In the genomic region with DNA sequence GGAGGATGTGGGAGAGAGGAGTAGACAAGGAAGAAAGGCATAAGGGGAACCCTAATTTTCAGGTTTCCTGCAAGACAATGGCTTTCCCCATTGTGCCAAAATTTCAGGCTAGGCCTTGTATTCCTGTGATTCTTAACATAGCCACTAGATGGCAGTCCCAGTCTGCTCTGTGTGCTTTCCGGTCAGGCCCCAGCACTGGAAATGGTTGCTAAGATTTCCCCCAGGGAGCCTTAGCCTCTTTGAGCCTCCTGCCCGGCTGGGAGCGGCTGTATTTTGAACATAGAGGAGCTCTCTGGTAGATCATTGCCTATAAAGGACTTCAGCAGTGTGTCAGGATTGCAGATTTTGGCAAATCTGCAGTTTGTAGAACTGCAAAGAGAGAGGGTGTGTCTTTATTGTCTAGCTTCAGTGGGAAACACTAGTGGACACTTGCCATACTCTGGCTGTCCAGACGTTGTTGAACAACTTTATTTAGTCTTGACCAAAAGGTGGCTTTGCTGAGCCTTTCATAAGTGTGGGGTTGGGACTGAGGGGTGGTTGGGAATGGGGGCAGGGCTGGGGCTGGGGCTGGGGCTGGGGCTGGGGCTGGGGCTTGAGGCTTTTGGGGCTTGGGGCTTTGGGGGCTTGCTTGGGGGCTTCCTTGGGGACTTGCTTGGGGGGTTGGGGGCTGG, we compare ENCODE assay signal across 8 mouse cellular contexts. TPM values are rescaled to one million over a fixed set of nuclear protein-coding genes. Genes with fewer than 3 reads are reported as not detected.
DNase-seq lines count a peak whose midpoint lies in the region; ATAC-seq and TF ChIP-seq lines count a peak whose summit lies in the region.

No protein-coding gene starts in this region.

- peak; percentile 36; the same call in 1 of the 2 replicates for TF ChIP-seq CTCF in olfactory bulb, adult 2 months (IDR thresholded peaks at IDR 0.05; ENCODE audit: insufficient read depth, low read depth, low read length)

- H3K4me2 ChIP-seq in forebrain, embryonic 11.5 days (ENCODE audit: low read depth, low read length, severe bottlenecking): no peak overlapping the region
- no peak overlapping the region for H3K4me2 ChIP-seq in lung, embryonic 15.5 days

- no peak for TF ChIP-seq POLR2A in olfactory bulb, adult 2 months (IDR thresholded peaks at IDR 0.05; ENCODE audit: insufficient read depth, low read depth, low read length)

- peak; percentile 86 for DNase-seq in MN1 (ENCODE audit: low spot score)
- peak; percentile 45 for DNase-seq in c-Kit-positive CD71-negative TER-119-negative erythroid progenitor cells, embryonic 14.5 days (ENCODE audit: low read depth)
- DNase-seq in forebrain, embryonic 11.5 days (ENCODE audit: low spot score): peak; percentile 76
- peak; percentile 20 for DNase-seq in heart, postnatal 25 days (ENCODE audit: low spot score)
- peak; percentile 61 to 65 for DNase-seq in kidney, postnatal 36 days

- H3K27me3 ChIP-seq in forebrain, embryonic 11.5 days (ENCODE audit: control insufficient read depth, insufficient read depth, low read length): no peaks in the 10 kb centered on the region
- no peaks in the 10 kb centered on the region; the same call in 1 of the 2 replicates for H3K27me3 ChIP-seq in lung, embryonic 15.5 days

- 0 out of 2 replicates have a peak, but pooled peaks cover 2% of the 10 kb centered on the region for H3K4me1 ChIP-seq in forebrain, embryonic 11.5 days (replicated peaks; ENCODE audit: control insufficient read depth, insufficient read depth, low read length)
- H3K4me1 ChIP-seq in lung, embryonic 15.5 days: peaks cover 3% of the 10 kb centered on the region; the same call in 1 of the 2 replicates
- H3K4me1 ChIP-seq in olfactory bulb, adult 2 months (ENCODE audit: control insufficient read depth, insufficient read depth, low read length): peaks cover 6% of the 10 kb centered on the region; the same call in 1 of the 2 replicates

- no peak overlapping the region for H3K4me3 ChIP-seq in forebrain, embryonic 11.5 days (ENCODE audit: low read depth, low read length)
- H3K4me3 ChIP-seq in lung, embryonic 15.5 days: no peak overlapping the region
- no peak overlapping the region for H3K4me3 ChIP-seq in olfactory bulb, adult 2 months (ENCODE audit: insufficient read depth, low read depth, low read length)

- intact Hi-C loops in heart, postnatal 25 days (cut with DNase I): loop anchor here (1.0 to 2.0 kb wide), 2 partner anchors 678 to 945 kb away; no protein-coding TSS in a partner anchor

- H3K9me3 ChIP-seq in forebrain, embryonic 11.5 days (ENCODE audit: control insufficient read depth, low read length): no peaks in the 10 kb centered on the region
- H3K9me3 ChIP-seq in lung, embryonic 15.5 days: no peaks in the 10 kb centered on the region

- ATAC-seq in forebrain, embryonic 11.5 days (replicated peaks; ENCODE audit: low FRiP score): peak; percentile 58; the same call in 1 of the 2 replicates
- peak; percentile 42; the same call in 1 of the 2 replicates for ATAC-seq in lung, embryonic 15.5 days (ENCODE audit: borderline replicate concordance, extremely low read depth, low FRiP score, low TSS enrichment)
- ATAC-seq in erythroblast, adult 5-6 weeks (replicated peaks; ENCODE audit: low FRiP score, poor library complexity, severe bottlenecking): no peak

- 4% methylated on average over 4 of the region's 4 CpGs for WGBS in forebrain, embryonic 11.5 days
- WGBS in lung, embryonic 15.5 days: 3% methylated on average over 4 of the region's 4 CpGs
- under 1% methylated on average over 4 of the region's 4 CpGs for WGBS in olfactory bulb, adult 2 months

- H3K27ac ChIP-seq in forebrain, embryonic 11.5 days (ENCODE audit: low read depth, low read length): no peak overlapping the region
- H3K27ac ChIP-seq in lung, embryonic 15.5 days: no peak overlapping the region
- H3K27ac ChIP-seq in olfactory bulb, adult 2 months (ENCODE audit: insufficient read depth, low read depth, low read length): no peak overlapping the region

- no peaks in the 10 kb centered on the region for H3K36me3 ChIP-seq in forebrain, embryonic 11.5 days (ENCODE audit: control insufficient read depth, insufficient read depth, low read length)
- H3K36me3 ChIP-seq in lung, embryonic 15.5 days: no peaks in the 10 kb centered on the region

- H3K9ac ChIP-seq in forebrain, embryonic 11.5 days (ENCODE audit: low read length): no peak overlapping the region
- H3K9ac ChIP-seq in lung, embryonic 15.5 days: no peak overlapping the region

RNA-seq across cellular contexts. Expression of gene Ttc12, which starts 8.1 kb away (rescaled TPM):
- 1.9 and 2.0 TPM in 2 replicates for polyA plus RNA-seq in forebrain, embryonic 11.5 days (2014; fragmentation: Nextera tagmentation; extraction: Ambion mirVana)
- total RNA-seq in heart, postnatal 25 days (2021): 10 to 100 TPM in 1 of 2 experiments, 1 to 10 TPM in 1; 9.1 to 11.0 TPM
- polyA plus RNA-seq in lung, embryonic 15.5 days (2015; fragmentation: Nextera tagmentation; extraction: Ambion mirVana): 2.6 and 2.8 TPM in 2 replicates
- not detected in 2 replicates for polyA plus RNA-seq in olfactory bulb, adult 2 months (2012; ENCODE audit: insufficient read depth, insufficient read length, low replicate concordance, missing spikeins)
- total RNA-seq in erythroblast, adult 5-6 weeks (2015; ENCODE audit: low replicate concordance): 1.3 TPM in 1 of 2 replicates, not detected in the other
- not detected in 2 replicates for total RNA-seq in erythroblast, adult 5-6 weeks (2017; ENCODE audit: low replicate concordance)

Comparison
In these comparisons a context has a peak if more than half of its experiments do, and no peak if none do; other contexts are left out.
1. DNase-seq: peak in every context shown above with its lines; median percentile 86 in MN1; 76 in forebrain, embryonic 11.5 days; 63 in kidney, postnatal 36 days; 45 in c-Kit-positive CD71-negative TER-119-negative erythroid progenitor cells, embryonic 14.5 days; 20 in heart, postnatal 25 days.